ENCODE assay signal across 23 mouse cellular contexts in the genomic region with DNA sequence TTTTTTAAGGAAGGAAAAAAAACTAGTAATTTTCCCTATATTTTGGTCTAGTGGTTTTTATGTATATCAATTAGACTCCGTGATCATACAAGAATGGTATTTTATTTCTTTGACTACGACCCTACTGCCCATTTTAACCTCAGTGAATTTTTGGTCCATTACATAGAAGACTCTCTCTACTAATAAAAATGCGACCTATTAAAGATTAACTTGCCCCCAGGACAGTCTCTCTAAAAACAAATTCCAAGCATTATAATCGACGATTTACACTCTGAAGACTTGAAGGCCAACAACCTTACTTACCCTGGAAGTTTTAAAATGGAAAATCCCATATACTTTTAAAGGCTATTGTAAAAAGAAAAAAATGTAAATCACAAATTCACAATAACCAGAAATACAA. TPM values are rescaled to one million over a fixed set of nuclear protein-coding genes. Genes with fewer than 3 reads are reported as not detected.
A peak's percentile ranks its signal among the peaks of the same experiment; 100 is the strongest.
DNase-seq lines count a peak whose midpoint lies in the region; ATAC-seq and TF ChIP-seq lines count a peak whose summit lies in the region.
"Had no signal": no experiment of that assay in that cellular context is flagged by ENCODE, and none has a peak within 500 bp of the region (broad histone marks: within the 10 kb centered on the region; RNA-seq: fewer than 3 reads in every experiment).

No protein-coding gene starts in this region.

- no peak overlapping the region for H3K9ac ChIP-seq in kidney, embryonic 15.5 days
- H3K9ac ChIP-seq in embryonic facial prominence, embryonic 14.5 days (ENCODE audit: low read depth, low read length) = no peak overlapping the region
- H3K9ac ChIP-seq: forebrain, embryonic 12.5 days; forebrain, embryonic 15.5 days; heart, embryonic 12.5 days; hindbrain, embryonic 12.5 days; hindbrain, embryonic 15.5 days had no signal

- no peak for ATAC-seq in kidney, embryonic 15.5 days (replicated peaks; ENCODE audit: low FRiP score)
- peak; percentile 10 for ATAC-seq in Patski
- no peak for ATAC-seq in embryonic facial prominence, embryonic 14.5 days (ENCODE audit: low read depth)
- ATAC-seq: activated CD4-positive, CD25-positive, alpha-beta regulatory T cell, adult 4 months; CD4-positive, CD25-positive, alpha-beta regulatory T cell, adult 4 months; forebrain, embryonic 15.5 days had no signal

- in situ Hi-C loops in Patski (cut with MboI; ENCODE audit: low pct_unique_long_range_greater_than_20kb) = loop anchor here (5.0 kb wide), 1 partner anchor 34 kb away; no protein-coding TSS in a partner anchor

- POLR2A ChIA-PET in Patski (lab: Charles Lee) = interaction anchor here (0.8 to 1.5 kb wide), 3 partner anchors 25 to 61 kb away, joined by 3 to 6 read pairs (median 3); no protein-coding TSS in a partner anchor

- 17% methylated on average over 5 of the region's 5 CpGs for WGBS in kidney, adult 2 months
- WGBS in kidney, embryonic 15.5 days = 55% methylated on average over 5 of the region's 5 CpGs
- WGBS in embryonic facial prominence, embryonic 14.5 days = 81% methylated on average over 5 of the region's 5 CpGs

- no peak overlapping the region for H3K4me3 ChIP-seq in kidney, adult 2 months (ENCODE audit: insufficient read depth, low read depth, low read length)
- no peak overlapping the region for H3K4me3 ChIP-seq in kidney, embryonic 15.5 days (replicated peaks)
- H3K4me3 ChIP-seq in embryonic facial prominence, embryonic 14.5 days (ENCODE audit: low read depth, low read length) = 0 out of 2 replicates have a peak overlapping the region, but pooled peaks have one; percentile 10
- H3K4me3 ChIP-seq: erythroblast, embryonic 14.5 days; forebrain, embryonic 12.5 days; forebrain, embryonic 15.5 days; heart, embryonic 12.5 days; hindbrain, embryonic 12.5 days; hindbrain, embryonic 15.5 days had no signal

- no peak for TF ChIP-seq CTCF in kidney, adult 2 months (conservative IDR thresholded peaks at IDR 0.05; ENCODE audit: insufficient read depth, insufficient read length, low read depth, low read length)
- no peak for TF ChIP-seq CTCF in Patski (IDR thresholded peaks at IDR 0.05)

- TF ChIP-seq POLR2A in kidney, adult 2 months (IDR thresholded peaks at IDR 0.05; ENCODE audit: low read depth, low read length) = no peak

- H3K9me3 ChIP-seq in kidney, embryonic 15.5 days (replicated peaks) = no peaks in the 10 kb centered on the region
- no peaks in the 10 kb centered on the region for H3K9me3 ChIP-seq in embryonic facial prominence, embryonic 14.5 days (ENCODE audit: control insufficient read depth, low read length)
- H3K9me3 ChIP-seq: forebrain, embryonic 12.5 days; forebrain, embryonic 15.5 days; hindbrain, embryonic 12.5 days; hindbrain, embryonic 15.5 days had no signal

- H3K4me2 ChIP-seq in kidney, embryonic 15.5 days = peak overlapping the region; percentile 87; the same call in 1 of the 2 replicates
- no peak overlapping the region for H3K4me2 ChIP-seq in embryonic facial prominence, embryonic 14.5 days (ENCODE audit: low read depth, low read length)
- H3K4me2 ChIP-seq: forebrain, embryonic 12.5 days; forebrain, embryonic 15.5 days; heart, embryonic 12.5 days; hindbrain, embryonic 12.5 days; hindbrain, embryonic 15.5 days had no signal

- DNase-seq in kidney, adult 2 months = peak; percentile 91
- DNase-seq in kidney, postnatal 10 days = no peak
- DNase-seq in kidney, postnatal 4 days = no peak
- DNase-seq in Patski (ENCODE audit: low read depth, low spot score) = peak; percentile 95
- DNase-seq in embryonic facial prominence, embryonic 14.5 days (ENCODE audit: low spot score) = no peak
- DNase-seq: adrenal gland, adult 8-10 months; adrenal gland, postnatal 25 days; cerebellum, adult 11-12 months; cerebellum, adult 8-10 months; cerebellum, postnatal 10 days; cerebellum, postnatal 36 days; embryo, embryonic 11 days; gastrocnemius, postnatal 25 days; heart, adult 18-20 months had no signal

- no peaks in the 10 kb centered on the region for H3K36me3 ChIP-seq in kidney, adult 2 months (ENCODE audit: control insufficient read depth, insufficient read depth, low read length)
- 0 out of 2 replicates have a peak, but pooled peaks cover 3% of the 10 kb centered on the region for H3K36me3 ChIP-seq in kidney, embryonic 15.5 days
- no peaks in the 10 kb centered on the region for H3K36me3 ChIP-seq in embryonic facial prominence, embryonic 14.5 days (ENCODE audit: control insufficient read depth, insufficient read depth, low read length)
- H3K36me3 ChIP-seq: forebrain, embryonic 12.5 days; forebrain, embryonic 15.5 days; hindbrain, embryonic 12.5 days; hindbrain, embryonic 15.5 days had no signal

- peaks cover 16% of the 10 kb centered on the region for H3K4me1 ChIP-seq in kidney, adult 2 months (ENCODE audit: control insufficient read depth, insufficient read depth, low read length)
- H3K4me1 ChIP-seq in kidney, embryonic 15.5 days = peaks cover 50% of the 10 kb centered on the region
- H3K4me1 ChIP-seq in embryonic facial prominence, embryonic 14.5 days (ENCODE audit: control insufficient read depth, insufficient read depth, low read length) = peaks cover 9% of the 10 kb centered on the region; the same call in 1 of the 2 replicates

- CTCF ChIA-PET in Patski (lab: Charles Lee) = interaction anchor here (0.8 kb wide), 1 partner anchor 42 kb away, joined by 4 read pairs; no protein-coding TSS in a partner anchor

- H3K27me3 ChIP-seq in kidney, adult 2 months (replicated peaks; ENCODE audit: control insufficient read depth, insufficient read depth, low read length) = no peaks in the 10 kb centered on the region
- H3K27me3 ChIP-seq in kidney, embryonic 15.5 days = 0 out of 2 replicates have a peak, but pooled peaks cover 8% of the 10 kb centered on the region
- H3K27me3 ChIP-seq in Patski = no peaks in the 10 kb centered on the region
- H3K27me3 ChIP-seq in embryonic facial prominence, embryonic 14.5 days (replicated peaks; ENCODE audit: control insufficient read depth, insufficient read depth, low read length) = 0 out of 2 replicates have a peak, but pooled peaks cover 10% of the 10 kb centered on the region
- H3K27me3 ChIP-seq: forebrain, embryonic 15.5 days had no signal

- H3K27ac ChIP-seq in kidney, adult 2 months (ENCODE audit: insufficient read depth, low read depth, low read length) = no peak overlapping the region
- no peak overlapping the region for H3K27ac ChIP-seq in kidney, embryonic 15.5 days
- H3K27ac ChIP-seq in embryonic facial prominence, embryonic 14.5 days (replicated peaks; ENCODE audit: low read depth, low read length) = no peak overlapping the region
- H3K27ac ChIP-seq: forebrain, embryonic 12.5 days; forebrain, embryonic 15.5 days; hindbrain, embryonic 12.5 days; hindbrain, embryonic 15.5 days had no signal

RNA-seq across cellular contexts. Expression of gene Bicc1, which starts 2.9 kb away (rescaled TPM):
- polyA plus RNA-seq in kidney, adult 2 months (2012; rRNA removed) = 69.0 and 78.8 TPM in 2 replicates
- 39.4 and 40.3 TPM in 2 replicates for polyA plus RNA-seq in kidney, embryonic 15.5 days (2015; fragmentation: Nextera tagmentation; extraction: Ambion mirVana)
- 384 TPM for polyA plus RNA-seq in Patski (2021)
- polyA plus RNA-seq in embryonic facial prominence, embryonic 14.5 days (2014; fragmentation: Nextera tagmentation; extraction: Ambion mirVana) = 44.8 and 54.3 TPM in 2 replicates
- polyA plus RNA-seq: erythroblast, embryonic 14.5 days had no signal

Comparison
In these comparisons a context has a peak if more than half of its experiments do, and no peak if none do; other contexts are left out.
1. DNase-seq: peak in kidney, adult 2 months (single experiment) and Patski (single experiment); none in kidney, postnatal 10 days (single experiment), kidney, postnatal 4 days (0 of 2) and embryonic facial prominence, embryonic 14.5 days (single experiment).